In the genomic region with DNA sequence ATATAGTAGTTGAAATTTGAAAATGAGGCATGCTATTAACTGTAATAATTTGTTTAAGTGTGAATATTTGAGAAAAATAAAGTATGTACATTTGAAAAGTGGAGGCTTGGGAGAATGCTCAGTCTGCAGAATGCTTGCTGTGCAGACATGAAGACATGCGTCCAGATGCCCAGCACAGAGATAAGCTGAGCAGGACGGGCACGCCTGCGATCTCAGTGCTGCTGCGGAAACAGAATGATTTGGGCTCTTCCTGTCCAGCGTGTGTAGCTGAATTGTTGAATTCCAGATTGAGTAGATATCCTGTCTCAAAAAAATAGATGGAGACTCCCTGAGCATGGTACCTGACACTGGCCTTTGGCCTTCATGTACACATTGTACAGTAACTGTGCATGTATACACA, we compare ENCODE assay signal across 22 mouse cellular contexts.
"Had no signal": no experiment of that assay in that cellular context is flagged by ENCODE, and none has a peak within 500 bp of the region (broad histone marks: within the 10 kb centered on the region; RNA-seq: fewer than 3 reads in every experiment).

No protein-coding gene starts in this region.

- H3K9me3 ChIP-seq: heart, embryonic 13.5 days; heart, embryonic 15.5 days; hindbrain, embryonic 13.5 days; hindbrain, embryonic 15.5 days; limb, embryonic 13.5 days; limb, embryonic 15.5 days had no signal

- H3K4me2 ChIP-seq: heart, embryonic 11.5 days; heart, embryonic 13.5 days; heart, embryonic 15.5 days; hindbrain, embryonic 13.5 days; hindbrain, embryonic 15.5 days; kidney, embryonic 15.5 days; limb, embryonic 13.5 days; limb, embryonic 15.5 days had no signal

- H3K9ac ChIP-seq: forebrain, postnatal 0 days; heart, embryonic 13.5 days; heart, embryonic 15.5 days; hindbrain, embryonic 13.5 days; hindbrain, embryonic 15.5 days; kidney, embryonic 15.5 days; limb, embryonic 13.5 days; limb, embryonic 15.5 days had no signal

- H3K27ac ChIP-seq: heart, embryonic 13.5 days; heart, embryonic 15.5 days; hindbrain, embryonic 13.5 days; hindbrain, embryonic 15.5 days; hindbrain, postnatal 0 days; kidney, embryonic 15.5 days; limb, embryonic 13.5 days; limb, embryonic 15.5 days had no signal

- DNase-seq: forebrain, postnatal 0 days; gastrocnemius, postnatal 14 days; gastrocnemius, postnatal 36 days; heart, adult 18-20 months; heart, postnatal 14 days; heart, postnatal 36 days; kidney, adult 11 months; kidney, adult 9 months; kidney, postnatal 10 days; layer of hippocampus, adult 9-11 months; layer of hippocampus, postnatal 36 days; left cerebral cortex, postnatal 4 days had no signal

- H3K4me1 ChIP-seq: hindbrain, embryonic 13.5 days; hindbrain, embryonic 15.5 days; kidney, embryonic 15.5 days; limb, embryonic 15.5 days had no signal

- ATAC-seq: forebrain, postnatal 0 days; hindbrain, postnatal 0 days; intestine, embryonic 16.5 days had no signal

- H3K27me3 ChIP-seq: heart, embryonic 13.5 days; heart, embryonic 15.5 days; hindbrain, embryonic 13.5 days; hindbrain, embryonic 15.5 days; kidney, embryonic 15.5 days; limb, embryonic 13.5 days; limb, embryonic 15.5 days had no signal

- H3K4me3 ChIP-seq: heart, embryonic 13.5 days; heart, embryonic 15.5 days; hindbrain, embryonic 13.5 days; hindbrain, embryonic 15.5 days; kidney, embryonic 15.5 days; limb, embryonic 13.5 days; limb, embryonic 15.5 days had no signal

- H3K36me3 ChIP-seq: hindbrain, embryonic 15.5 days had no signal
